Mouse (Mus musculus) right cerebral cortex, postnatal 14 days (tissue): ENCODE data around the gene Dmwd.

Experiments
- DNase-seq: peaks from one replicate; pipeline ENCODE4 v3.0.0; 2022

Gene Dmwd

GRCm38 (mm10) chr7:19095751-19096110 is 19.7 kb downstream of the Dmwd start:
- peak; percentile 37 for DNase-seq

- DNase-seq, result no peak
Measured at GRCm38 (mm10) chr7:19096421-19096976, 20.5 kb downstream of the Dmwd start.

DNA sequence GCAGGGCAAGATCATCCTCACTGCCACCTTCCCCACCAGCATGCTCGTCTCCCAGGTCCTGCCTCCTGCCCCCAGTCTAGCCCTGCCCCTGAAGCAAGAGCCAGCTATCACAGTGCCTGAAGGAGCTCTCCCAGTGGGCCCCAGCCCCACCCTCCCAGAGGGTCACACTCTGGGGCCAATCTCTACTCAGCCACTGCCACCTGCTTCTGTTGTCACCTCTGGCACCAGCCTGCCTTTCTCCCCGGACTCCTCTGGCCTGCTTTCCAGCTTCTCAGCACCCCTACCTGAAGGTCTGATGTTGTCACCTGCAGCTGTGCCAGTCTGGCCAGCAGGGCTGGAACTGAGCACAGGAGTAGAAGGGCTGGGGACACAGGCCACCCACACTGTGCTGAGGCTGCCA is 21.2 kb downstream of the Dmwd start:
- DNase-seq, result no peak

DNA sequence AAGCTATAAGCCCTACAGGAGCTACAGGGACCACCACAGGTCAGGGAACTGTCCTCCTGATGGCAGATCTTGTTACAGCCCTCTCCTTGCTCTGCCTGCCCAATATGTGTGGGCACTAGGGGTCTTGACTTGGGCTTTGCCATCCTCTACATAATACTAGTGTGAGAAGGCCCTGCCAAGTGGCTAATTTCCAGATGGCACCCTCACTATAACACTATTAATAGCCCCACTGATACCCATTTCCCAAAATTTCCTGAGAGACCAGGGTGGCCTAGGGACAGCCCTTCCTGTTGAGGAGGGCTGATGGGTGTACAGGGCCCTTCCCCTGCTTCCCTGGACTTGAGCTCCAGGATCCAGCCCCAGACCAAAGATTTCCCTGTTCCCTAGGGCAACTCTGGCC is 21.8 kb downstream of the Dmwd start:
- no peak for DNase-seq

DNA sequence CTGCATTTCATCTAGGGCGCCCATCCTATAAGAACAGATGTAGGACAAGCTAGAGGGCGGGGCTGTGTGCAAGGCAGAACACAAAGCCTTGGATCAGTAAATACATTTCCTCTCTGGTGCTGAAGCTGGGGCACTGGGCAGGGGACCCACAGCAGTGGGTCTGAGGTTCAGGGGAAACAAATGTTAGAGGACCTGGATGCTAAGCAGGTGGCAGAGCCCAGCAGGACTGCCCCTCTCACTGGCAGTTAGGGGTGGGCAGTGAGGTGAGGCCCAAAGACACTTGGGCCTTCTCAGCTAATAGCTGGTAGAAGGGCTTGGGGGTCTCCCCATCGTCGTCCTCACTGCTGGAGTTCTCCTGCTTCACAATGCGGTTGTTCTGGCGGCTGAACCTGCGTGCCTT is 22.8 kb downstream of the Dmwd start:
- no peak for DNase-seq

- DNase-seq, result no peak
Measured at GRCm38 (mm10) chr7:19100290-19100689, 24.3 kb downstream of the Dmwd start.

GRCm38 (mm10) chr7:19103741-19104140 is 27.7 kb downstream of the Dmwd start:
- DNase-seq, result no peak

DNA sequence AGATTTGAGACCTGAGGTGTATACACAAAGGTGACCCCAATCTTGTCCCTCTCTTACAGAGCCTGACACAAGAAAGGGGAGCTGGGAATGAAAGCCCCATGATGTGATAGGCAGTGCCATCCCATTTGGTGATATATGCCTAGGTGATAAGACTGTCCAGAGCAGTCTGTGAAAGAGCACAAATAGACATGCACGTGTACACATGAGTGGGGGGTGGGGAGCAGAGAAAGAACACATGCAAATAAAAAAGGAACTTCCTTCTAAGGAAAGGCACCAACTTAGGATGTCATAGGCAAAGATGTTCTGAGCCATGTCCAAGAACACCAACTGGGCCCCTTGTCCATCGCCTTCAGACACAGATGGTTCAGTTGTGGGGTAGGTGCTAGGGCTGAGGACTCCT is 28.5 kb downstream of the Dmwd start:
- DNase-seq, result no peak

DNA sequence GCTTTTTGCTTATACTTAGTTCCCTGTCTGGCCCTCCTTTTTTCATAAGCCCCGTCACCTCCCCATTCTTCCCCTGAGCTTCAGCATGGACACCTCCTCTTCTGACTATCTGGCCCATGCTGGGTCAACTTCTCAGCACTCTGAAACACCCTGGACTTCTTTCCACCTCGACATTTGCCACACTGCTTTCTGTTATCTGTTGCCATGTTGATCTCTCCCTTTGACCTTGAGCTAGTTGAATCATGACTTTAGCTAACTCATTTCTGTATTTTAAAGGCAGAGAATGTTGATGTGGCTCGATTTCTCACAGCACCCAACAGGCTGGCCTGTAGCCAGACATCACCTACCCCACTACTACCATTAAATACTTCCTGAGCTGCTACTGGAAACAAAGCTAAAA is 31.4 kb downstream of the Dmwd start:
- DNase-seq, result no peak

DNA sequence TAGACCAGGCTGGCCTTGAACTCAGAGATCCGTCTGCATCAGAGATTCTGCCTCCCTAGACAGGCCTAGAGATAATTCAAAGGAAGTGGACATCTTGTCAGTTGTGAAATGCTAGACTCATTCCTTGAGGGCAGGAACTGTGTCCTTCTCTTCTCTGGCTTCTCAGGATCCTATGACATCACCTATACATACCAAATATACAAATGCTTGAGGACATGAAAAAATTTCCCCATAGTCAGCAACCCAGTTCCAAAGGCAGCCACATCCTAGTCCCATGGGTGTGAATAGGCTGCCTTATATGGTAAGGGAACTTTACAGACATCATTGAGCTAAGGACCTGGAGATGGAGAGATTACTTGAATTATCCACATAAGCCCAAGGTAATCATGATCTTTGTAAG is 33.5 kb downstream of the Dmwd start:
- DNase-seq, result no peak

GRCm38 (mm10) chr7:19118028-19118771 is 42.2 kb downstream of the Dmwd start, which contains the start of gene Gm4969:
Gene Gm4969, minus strand, starts transcription at chr7:19118368.
- peak; percentile 78 for DNase-seq

DNA sequence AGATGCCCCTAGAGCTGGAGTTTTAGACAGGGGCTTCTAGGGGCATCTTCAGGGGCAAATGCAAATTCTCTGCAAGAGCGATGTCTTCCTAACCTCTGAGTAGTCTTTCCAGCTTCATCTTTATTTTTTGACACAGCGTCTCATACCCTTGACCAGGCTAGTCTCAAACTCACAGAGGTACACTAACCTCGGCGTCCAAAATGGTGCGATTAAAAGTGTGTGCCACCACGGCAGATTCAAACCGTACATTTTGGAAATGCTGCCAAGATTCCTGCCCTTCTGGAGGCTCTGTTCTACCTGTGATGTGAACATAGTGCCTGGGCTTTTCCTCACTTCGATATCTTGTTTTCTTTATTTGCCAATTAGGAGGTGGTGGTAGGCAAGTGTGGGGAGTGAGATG is 43.1 kb downstream of the Dmwd start:
- DNase-seq, result no peak

DNA sequence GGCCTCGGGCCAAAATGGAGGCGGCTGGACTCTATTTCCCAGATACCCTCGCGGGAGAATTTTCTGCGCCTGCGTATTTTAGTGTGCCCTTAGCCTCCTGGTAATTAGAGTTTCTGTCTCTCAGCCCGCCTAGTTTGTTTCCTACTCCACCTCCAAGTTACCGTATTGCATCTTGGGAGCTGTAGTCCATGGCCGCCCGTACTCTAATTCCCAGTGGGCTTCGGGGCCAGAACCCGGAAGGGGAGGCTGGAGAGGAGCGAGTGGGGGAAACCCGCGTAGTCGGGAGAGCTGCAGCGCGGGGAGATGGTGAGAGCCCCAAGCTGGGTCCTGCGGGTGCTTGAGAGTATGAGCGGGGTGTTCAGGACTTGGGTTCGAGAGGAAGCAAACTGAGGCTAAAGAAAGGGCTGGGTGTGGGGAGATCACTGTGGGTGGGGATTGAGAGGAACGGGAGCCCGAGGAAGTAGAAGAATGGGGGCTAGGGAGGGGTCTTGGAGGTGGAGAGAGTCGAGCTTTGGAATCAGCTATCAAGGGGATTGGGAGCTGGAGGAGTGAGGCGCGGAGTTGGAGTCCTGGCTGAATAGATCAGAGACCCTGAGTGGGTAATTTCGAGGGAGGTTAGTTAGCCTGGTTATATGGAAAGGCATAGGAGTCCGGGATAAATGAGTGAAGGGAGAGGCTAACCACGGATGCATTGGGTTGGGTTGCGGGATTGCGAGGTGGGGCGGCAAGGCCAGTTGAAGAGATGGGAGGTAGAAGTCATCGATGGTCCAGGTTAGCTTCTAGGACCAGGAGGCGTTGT is 43.8 kb downstream of the Dmwd start, which contains the start of gene Fbxo46:
Gene Fbxo46 (plus strand): TSS at position 229 of the 799 bp plus-strand sequence.
- DNase-seq, result peak; percentile 86

DNA sequence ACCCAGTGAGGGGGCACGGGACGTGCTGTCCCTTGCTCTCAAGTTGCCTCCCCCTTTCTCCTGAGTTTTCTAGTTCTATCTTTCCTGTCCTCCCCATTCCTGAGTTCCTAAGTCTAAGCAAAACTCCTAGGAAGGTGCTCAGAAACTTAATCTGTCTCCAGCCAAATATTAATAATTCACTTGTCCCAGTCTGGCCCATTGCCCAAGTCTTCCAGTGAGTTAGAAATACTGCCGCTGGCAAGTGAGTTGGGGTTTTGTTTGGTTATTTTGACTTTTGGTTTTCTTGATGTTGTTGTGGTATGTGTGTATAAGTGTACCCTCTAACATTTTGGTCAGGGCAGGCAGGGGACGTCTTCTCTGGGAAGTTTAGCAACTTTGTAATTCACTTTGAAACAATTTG is 45.7 kb downstream of the Dmwd start:
- DNase-seq, result no peak

- no peak for DNase-seq
Measured at GRCm38 (mm10) chr7:19124713-19125112, 48.7 kb downstream of the Dmwd start.

- DNase-seq, result no peak
Measured at GRCm38 (mm10) chr7:19127744-19128143, 51.7 kb downstream of the Dmwd start.

DNA sequence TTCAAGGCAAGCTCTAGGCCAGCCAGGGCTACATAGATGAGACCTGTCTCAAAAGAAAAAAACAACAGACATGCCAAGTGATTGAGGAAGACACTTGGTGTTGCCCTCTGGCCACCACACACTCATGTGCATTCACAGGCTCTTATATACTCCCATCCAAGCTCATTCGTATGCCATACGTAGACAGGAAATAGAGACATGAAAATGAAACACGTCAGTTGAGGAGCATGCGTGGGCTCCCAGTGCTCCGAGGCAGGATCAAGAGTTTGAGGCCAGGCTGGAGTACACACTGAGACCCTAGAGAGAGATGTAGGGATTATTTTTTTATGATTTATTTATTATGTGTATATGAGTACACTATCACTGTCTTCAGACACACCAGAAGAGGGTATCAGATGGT is 53.4 kb downstream of the Dmwd start:
- no peak for DNase-seq

DNA sequence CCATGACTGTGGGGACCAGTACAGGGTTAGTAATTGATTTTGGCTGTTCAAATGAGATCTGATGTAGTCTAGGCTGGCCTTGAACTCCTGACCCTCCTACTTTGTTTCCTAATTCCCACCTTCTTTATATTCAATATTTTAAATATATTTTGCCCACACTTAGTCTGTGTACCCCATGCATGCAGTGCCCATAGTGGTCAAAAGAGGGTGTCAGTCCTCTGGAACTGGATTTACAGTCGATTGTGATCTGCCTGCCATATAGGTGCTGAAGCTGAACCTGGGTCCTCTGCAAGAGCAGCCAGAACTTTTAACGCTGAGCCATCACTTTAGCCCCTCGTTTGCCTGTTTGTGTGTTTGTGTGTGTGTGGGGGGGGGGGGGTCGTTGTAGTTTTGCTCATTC is 54.6 kb downstream of the Dmwd start:
- no peak for DNase-seq

GRCm38 (mm10) chr7:19131324-19131848 is 55.4 kb downstream of the Dmwd start:
- peak; percentile 97 for DNase-seq
